Mouse (Mus musculus) macrophage (primary cell): ENCODE results near the gene Ccdc163. TPM values are rescaled to one million over a fixed set of nuclear protein-coding genes. Genes with fewer than 3 reads are reported as not detected.

Source experiments
- polyA plus RNA-seq: library from polyadenylated mRNA; stranded (reverse); fragments of 250-400 nt; gene quantifications from 3 replicates; pipeline ENCODE4 v1.2.4, GENCODE M21; 2018; ENCODE audit warnings: inconsistent platforms

Ccdc163 gene
- polyA plus RNA-seq, 1 experiment from 2014 or later: 10.8 TPM

Other genes starting within 250 kb of the Ccdc163 start
- 9.9 to 19.9 TPM (median 12.8 TPM) in 3 replicates for gene Mast2, start 244.3 kb upstream of the Ccdc163 start, polyA plus RNA-seq
- gene Ipp, start 201.0 kb upstream of the Ccdc163 start, polyA plus RNA-seq: 4.3 to 8.7 TPM (median 6.4 TPM) in 3 replicates
- gene Tmem69, start 152.6 kb upstream of the Ccdc163 start, polyA plus RNA-seq: 13.0 to 21.0 TPM (median 16.1 TPM) in 3 replicates
- gene Gpbp1l1, start 150.9 kb upstream of the Ccdc163 start, polyA plus RNA-seq: 27.3 to 40.2 TPM (median 37.7 TPM) in 3 replicates
- 1.6 to 2.2 TPM (median 2.2 TPM) in 3 replicates for gene Ccdc17, start 111.9 kb upstream of the Ccdc163 start, polyA plus RNA-seq
- gene Nasp, start 80.6 kb upstream of the Ccdc163 start, polyA plus RNA-seq: 25.6 to 55.5 TPM (median 47.9 TPM) in 3 replicates
- 1,138 to 1,978 TPM (median 1,711 TPM) in 3 replicates for gene Akr1a1, start 56.8 kb upstream of the Ccdc163 start, polyA plus RNA-seq
- gene Prdx1, start 23.0 kb upstream of the Ccdc163 start, polyA plus RNA-seq: 1,330 to 1,969 TPM (median 1,907 TPM) in 3 replicates
- 5.1 to 10.4 TPM (median 9.4 TPM) in 3 replicates for gene Mmachc, start 103 bp upstream of the Ccdc163 start, polyA plus RNA-seq
- gene Tesk2, start 12.4 kb downstream of the Ccdc163 start, polyA plus RNA-seq: 3.1 to 8.1 TPM (median 7.1 TPM) in 3 replicates
- 7.1 to 13.7 TPM (median 11.5 TPM) in 3 replicates for gene Toe1, start 99.1 kb downstream of the Ccdc163 start, polyA plus RNA-seq
- 0.76 to 2.0 TPM (median 1.1 TPM) in 3 replicates for gene Mutyh, start 99.2 kb downstream of the Ccdc163 start, polyA plus RNA-seq
- not detected in 3 replicates for gene Hpdl, start 113.2 kb downstream of the Ccdc163 start, polyA plus RNA-seq
- 0.04 to 0.10 TPM in 2 of 3 replicates, not detected in the other for gene Zswim5, start 168.9 kb downstream of the Ccdc163 start, polyA plus RNA-seq